Mouse (Mus musculus) heart, embryonic 13.5 days (tissue): ENCODE measurements around the gene Hist1h2ad. TPM values are rescaled to one million over a fixed set of nuclear protein-coding genes. Genes with fewer than 3 reads are reported as not detected.
"Not testable (repeated sequence)": the region's sequence is repeated elsewhere in the genome, so short reads cannot be mapped to it uniquely, and the experiment has no call there.

ENCODE experiments used
- ATAC-seq: fragments of 200-750 bp; cut with Nextera tagmentation; 2 replicates; pipeline ENCODE4 v1.8.0; 2017; ENCODE audit warnings: moderate TSS enrichment; ENCODE audit not compliant: insufficient number of reproducible peaks, low FRiP score, low TSS enrichment; ENCODE audit errors: extremely low read depth
- H3K27ac ChIP-seq: fragments of 300-500 bp; sonication (generic); replicated peaks from 2 replicates; pipeline ENCODE4 v1.5.1; 2015; ENCODE audit warnings: moderate library complexity, mild to moderate bottlenecking, inconsistent platforms
- H3K27me3 ChIP-seq: fragments of 300-500 bp; sonication (generic); replicated peaks from 2 replicates; pipeline ENCODE4 v1.6.1; 2015; ENCODE audit warnings: mild to moderate bottlenecking, inconsistent platforms
- H3K36me3 ChIP-seq: fragments of 300-500 bp; sonication (generic); 2 replicates; pipeline ENCODE4 v1.6.1; 2015; ENCODE audit warnings: mild to moderate bottlenecking, inconsistent platforms
- H3K4me1 ChIP-seq: fragments of 300-500 bp; sonication (generic); 2 replicates; pipeline ENCODE4 v1.6.1; 2015; ENCODE audit warnings: inconsistent platforms
- H3K4me2 ChIP-seq: fragments of 300-500 bp; sonication (generic); 2 replicates; pipeline ENCODE4 v1.6.1; 2015; ENCODE audit warnings: inconsistent platforms, mild to moderate bottlenecking, moderate library complexity
- H3K4me3 ChIP-seq: fragments of 300-500 bp; sonication (generic); 2 replicates; pipeline ENCODE4 v1.5.1; 2015; ENCODE audit warnings: moderate library complexity, mild to moderate bottlenecking, inconsistent platforms
- H3K9ac ChIP-seq: fragments of 300-500 bp; sonication (generic); 2 replicates; pipeline ENCODE4 v1.6.1; 2015; ENCODE audit warnings: inconsistent platforms, mild to moderate bottlenecking, moderate library complexity
- H3K9me3 ChIP-seq: fragments of 300-500 bp; sonication (generic); 2 replicates; pipeline ENCODE4 v1.6.1; 2016; ENCODE audit warnings: inconsistent platforms
- WGBS: fragments of 180-500 bp; shearing (Covaris S2); methylation state at CpG from one replicate; pipeline ENCODE4 v1.1.7; 2015; ENCODE audit warnings: mixed read lengths; 5-methylcytosine and 5-hydroxymethylcytosine counted together
- polyA plus RNA-seq: library from polyadenylated mRNA; unstranded; fragments of >200 nt; fragmentation: Nextera tagmentation; extraction: Ambion mirVana; gene quantifications from 2 replicates; pipeline ENCODE4 v1.2.1, GENCODE M21; 2015

Hist1h2ad gene
- polyA plus RNA-seq = 0.60 and 0.84 TPM in 2 replicates

DNA sequence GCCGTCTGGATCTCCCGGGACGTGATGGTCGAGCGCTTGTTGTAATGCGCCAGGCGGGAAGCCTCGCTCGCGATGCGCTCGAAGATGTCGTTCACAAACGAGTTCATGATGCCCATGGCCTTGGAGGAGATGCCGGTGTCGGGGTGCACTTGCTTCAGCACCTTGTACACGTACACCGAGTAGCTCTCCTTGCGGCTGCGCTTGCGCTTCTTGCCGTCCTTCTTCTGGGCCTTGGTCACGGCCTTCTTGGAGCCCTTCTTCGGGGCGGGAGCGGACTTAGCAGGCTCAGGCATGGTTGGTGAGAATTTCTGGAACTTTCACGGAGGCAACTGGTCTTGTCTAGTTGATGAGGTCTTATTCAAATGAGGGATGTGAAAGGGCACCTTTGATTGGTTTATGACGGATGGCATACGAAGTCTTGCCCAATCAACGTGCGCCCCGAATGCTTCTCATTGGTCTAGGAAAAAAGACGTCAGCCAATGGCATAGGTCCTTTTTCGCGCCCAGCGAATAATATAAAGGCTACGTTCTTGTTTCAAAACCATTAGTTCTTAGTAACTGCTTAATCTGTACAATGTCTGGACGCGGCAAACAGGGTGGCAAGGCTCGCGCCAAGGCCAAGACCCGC is at the start of gene Hist1h2ad, which contains the start of gene Hist1h2bf:
Gene Hist1h2ad, plus strand, starts transcription at position 484 of the 627 bp plus-strand sequence.
Gene Hist1h2bf, minus strand, starts transcription at position 299 of the 627 bp plus-strand sequence.
- H3K4me3 ChIP-seq = peak within 1 kb of the TSS; percentile 57
- 2% methylated on average over 39 of the region's 42 CpGs for WGBS
- H3K4me2 ChIP-seq = peak within 1 kb of the TSS; percentile 80
- not testable (repeated sequence) for H3K27me3 ChIP-seq, H3K9me3 ChIP-seq, H3K36me3 ChIP-seq
- peak within 1 kb of the TSS; percentile 96 for H3K27ac ChIP-seq
- H3K4me1 ChIP-seq = peaks cover 45% of the 10 kb centered on the region
- ATAC-seq = peak; percentile 78
- peak within 1 kb of the TSS; percentile 89 for H3K9ac ChIP-seq

DNA sequence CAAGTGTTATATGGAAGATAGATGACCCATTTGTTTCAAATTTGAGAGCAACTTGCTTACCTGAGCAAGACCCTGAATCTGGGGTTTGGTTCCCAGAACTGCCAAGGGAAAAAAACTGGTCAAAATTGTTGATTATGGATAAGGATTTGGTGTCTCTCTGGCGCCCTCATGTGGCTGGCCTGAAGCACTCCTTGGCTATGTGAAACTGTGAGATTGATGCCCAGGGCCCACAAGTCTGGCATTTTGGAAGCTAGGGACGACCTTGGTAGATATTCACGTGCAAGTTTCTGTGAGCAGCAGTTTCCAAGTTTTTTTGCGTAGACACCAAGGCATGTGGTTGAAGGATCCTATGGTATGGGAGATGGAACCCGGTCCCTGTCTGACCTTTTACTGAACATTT is 49.5 kb upstream of the Hist1h2ad start:
- no peak; the same call in 1 of the 2 replicates for ATAC-seq
- no peak overlapping the region for H3K27ac ChIP-seq
- peaks cover 31% of the 10 kb centered on the region for H3K4me1 ChIP-seq
- H3K9ac ChIP-seq = no peak overlapping the region
- no peaks in the 10 kb centered on the region for H3K36me3 ChIP-seq
- H3K4me3 ChIP-seq = no peak overlapping the region
- no peaks in the 10 kb centered on the region for H3K9me3 ChIP-seq
- H3K27me3 ChIP-seq = no peaks in the 10 kb centered on the region
- WGBS = 13% methylated on average over 5 of the region's 5 CpGs
- no peak overlapping the region for H3K4me2 ChIP-seq

DNA sequence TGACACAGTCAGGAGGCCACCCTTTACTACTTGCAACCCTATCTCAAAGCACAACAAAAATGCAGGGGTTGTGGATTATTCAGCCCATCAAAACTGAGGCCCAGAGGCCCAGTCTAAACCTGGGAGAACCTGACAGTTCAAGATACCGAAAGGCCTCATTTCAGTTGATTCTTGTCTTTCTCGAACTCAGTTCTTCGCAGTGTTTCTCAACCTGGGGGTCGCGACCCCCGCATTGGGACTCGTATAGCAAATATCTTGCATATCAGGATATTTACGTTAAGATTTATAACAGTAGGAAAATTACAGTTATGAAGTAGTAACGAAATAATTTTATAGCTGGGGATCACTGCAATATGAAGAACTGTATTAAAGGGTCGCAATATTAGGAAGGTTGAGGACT is 48.3 kb upstream of the Hist1h2ad start:
- peak overlapping the region; percentile 78 for H3K9ac ChIP-seq
- H3K4me1 ChIP-seq = peaks cover 30% of the 10 kb centered on the region
- peak overlapping the region; percentile 71 for H3K4me2 ChIP-seq
- H3K27me3 ChIP-seq = no peaks in the 10 kb centered on the region
- no peaks in the 10 kb centered on the region for H3K36me3 ChIP-seq
- no peak overlapping the region for H3K27ac ChIP-seq
- peak overlapping the region; percentile 56 for H3K4me3 ChIP-seq
- 2% methylated on average over 10 of the region's 10 CpGs for WGBS
- no peaks in the 10 kb centered on the region for H3K9me3 ChIP-seq
- no peak for ATAC-seq

GRCm38 (mm10) chr13:23526312-23526711 is 47.9 kb upstream of the Hist1h2ad start:
- H3K4me3 ChIP-seq = peak overlapping the region; percentile 56
- under 1% methylated on average over 17 of the region's 17 CpGs for WGBS
- H3K27me3 ChIP-seq = no peaks in the 10 kb centered on the region
- no peaks in the 10 kb centered on the region for H3K9me3 ChIP-seq
- H3K27ac ChIP-seq = peak overlapping the region; percentile 63; the same call in 1 of the 2 replicates
- ATAC-seq = no peak
- peak overlapping the region; percentile 71 for H3K4me2 ChIP-seq
- H3K36me3 ChIP-seq = no peaks in the 10 kb centered on the region
- H3K4me1 ChIP-seq = peaks cover 26% of the 10 kb centered on the region
- H3K9ac ChIP-seq = peak overlapping the region; percentile 78

- Histone ChIP-seq H3K4me3 (no peak overlapping the region), H3K36me3 (no peaks in the 10 kb centered on the region), H3K9ac (peak overlapping the region; percentile 70), H3K9me3 (no peaks in the 10 kb centered on the region), H3K4me2 (peak overlapping the region; percentile 81), H3K4me1 (peaks cover 38% of the 10 kb centered on the region), H3K27ac (peak overlapping the region; percentile 99), H3K27me3 (no peaks in the 10 kb centered on the region)
- 84% methylated on average over 5 of the region's 5 CpGs for WGBS
- ATAC-seq = no peak
Observed at GRCm38 (mm10) chr13:23529005-23529404, 45.2 kb upstream of the Hist1h2ad start.

- Histone ChIP-seq H3K9me3 (no peaks in the 10 kb centered on the region), H3K4me1 (peaks cover 43% of the 10 kb centered on the region), H3K4me3 (peak overlapping the region; percentile 70), H3K27ac (peak overlapping the region; percentile 99), H3K36me3 (no peaks in the 10 kb centered on the region), H3K27me3 (no peaks in the 10 kb centered on the region), H3K9ac (peak overlapping the region; percentile 92), H3K4me2 (peak overlapping the region; percentile 81)
- 12% methylated on average over 2 of the region's 2 CpGs for WGBS
- ATAC-seq = no peak
Observed at GRCm38 (mm10) chr13:23529480-23530165, 44.6 kb upstream of the Hist1h2ad start.

- under 1% methylated on average over 20 of the region's 20 CpGs for WGBS
- Histone ChIP-seq H3K4me2 (peak overlapping the region; percentile 81), H3K4me3 (peak overlapping the region; percentile 70), H3K36me3 (no peaks in the 10 kb centered on the region), H3K9me3 (no peaks in the 10 kb centered on the region), H3K4me1 (peaks cover 43% of the 10 kb centered on the region), H3K27ac (peak overlapping the region; percentile 99), H3K9ac (peak overlapping the region; percentile 92), H3K27me3 (no peaks in the 10 kb centered on the region)
- no peak for ATAC-seq
Observed at GRCm38 (mm10) chr13:23530181-23530900, 43.8 kb upstream of the Hist1h2ad start.

GRCm38 (mm10) chr13:23530901-23531875 is 43.0 kb upstream of the Hist1h2ad start, which contains the start of gene Hist1h4h:
Hist1h4h (plus strand) TSS chr13:23531050.
- Histone ChIP-seq H3K4me2 (peak within 1 kb of the TSS; percentile 81), H3K9me3 (no peaks in the 10 kb centered on the region), H3K4me1 (peaks cover 45% of the 10 kb centered on the region), H3K27me3 (no peaks in the 10 kb centered on the region), H3K4me3 (peak within 1 kb of the TSS; percentile 70), H3K9ac (peak within 1 kb of the TSS; percentile 92), H3K36me3 (no peaks in the 10 kb centered on the region), H3K27ac (peak within 1 kb of the TSS; percentile 99)
- WGBS = under 1% methylated on average over 62 of the region's 70 CpGs
- peak; percentile 77 for ATAC-seq

DNA sequence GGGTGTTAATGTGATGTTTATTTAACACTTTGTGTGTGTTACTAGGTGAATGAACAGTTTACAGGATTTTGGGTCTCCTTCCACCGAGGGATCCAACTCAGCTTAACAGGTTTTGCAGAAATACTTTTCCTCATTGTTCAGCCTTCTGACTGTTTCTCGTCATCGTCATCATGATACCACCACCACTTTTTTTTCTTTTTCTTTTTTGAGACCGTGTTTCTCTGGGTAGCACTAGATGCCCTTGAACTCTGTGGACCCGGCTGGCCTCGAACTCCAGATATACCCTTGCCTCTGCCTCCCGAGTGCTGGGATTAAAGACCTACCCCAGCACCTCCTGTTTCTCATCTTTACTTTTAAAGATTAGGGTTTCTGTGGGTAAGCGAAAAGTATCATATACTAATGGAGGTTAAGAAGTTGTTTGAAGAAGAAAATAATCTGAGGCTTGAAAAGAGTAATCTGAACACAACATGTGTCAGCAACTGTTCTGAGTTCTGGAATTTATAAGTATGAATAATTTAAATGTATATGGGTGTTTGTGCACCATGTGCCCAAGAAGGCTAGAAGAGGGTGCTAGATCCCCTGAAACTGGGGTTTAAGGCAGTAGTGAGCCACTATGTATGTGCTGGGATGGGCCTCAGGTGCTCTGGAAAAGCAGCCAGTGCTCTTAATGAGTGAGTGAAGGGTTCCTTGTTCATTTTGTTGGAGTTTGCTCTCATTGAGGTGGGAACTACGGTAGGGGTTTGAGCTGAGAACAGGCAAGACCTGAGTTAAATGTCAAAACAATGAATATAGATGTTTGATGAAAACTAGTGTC is 41.7 kb upstream of the Hist1h2ad start:
- Histone ChIP-seq H3K27ac (peak overlapping the region; percentile 99), H3K4me1 (peaks cover 49% of the 10 kb centered on the region), H3K4me2 (peak overlapping the region; percentile 81), H3K9ac (peak overlapping the region; percentile 92), H3K36me3 (no peaks in the 10 kb centered on the region), H3K9me3 (no peaks in the 10 kb centered on the region), H3K27me3 (no peaks in the 10 kb centered on the region), H3K4me3 (peak overlapping the region; percentile 70)
- ATAC-seq = no peak
- WGBS = 25% methylated on average over 9 of the region's 9 CpGs
